Mouse (Mus musculus) hindbrain, embryonic 12.5 days (tissue): ENCODE measurements around the gene Gcc2. TPM values are rescaled to one million over a fixed set of nuclear protein-coding genes. Genes with fewer than 3 reads are reported as not detected.
A peak's percentile ranks its signal among the peaks of the same experiment; 100 is the strongest.
"Not testable (repeated sequence)": the region's sequence is repeated elsewhere in the genome, so short reads cannot be mapped to it uniquely, and the experiment has no call there.

ENCODE experiments used
- ATAC-seq: fragments of 200-750 bp; cut with Nextera tagmentation; 2 replicates; pipeline ENCODE4 v1.8.0; 2017; ENCODE audit warnings: moderate TSS enrichment; ENCODE audit not compliant: low FRiP score
- H3K27ac ChIP-seq: fragments of 300-500 bp; sonication (generic); 2 replicates; pipeline ENCODE4 v1.5.1; 2016; ENCODE audit warnings: mild to moderate bottlenecking
- H3K27me3 ChIP-seq: fragments of 300-500 bp; sonication (generic); 2 replicates; pipeline ENCODE4 v1.6.1; 2016; ENCODE audit warnings: mild to moderate bottlenecking
- H3K36me3 ChIP-seq: fragments of 300-500 bp; sonication (generic); 2 replicates; pipeline ENCODE4 v1.6.1; 2016; ENCODE audit warnings: mild to moderate bottlenecking
- H3K4me1 ChIP-seq: fragments of 300-500 bp; sonication (generic); 2 replicates; pipeline ENCODE4 v1.6.1; 2016
- H3K4me2 ChIP-seq: fragments of 300-500 bp; sonication (generic); replicated peaks from 2 replicates; pipeline ENCODE4 v1.6.1; 2016; ENCODE audit warnings: mild to moderate bottlenecking
- H3K4me3 ChIP-seq: fragments of 300-500 bp; sonication (generic); 2 replicates; pipeline ENCODE4 v1.5.1; 2016; ENCODE audit warnings: mild to moderate bottlenecking
- H3K9ac ChIP-seq: fragments of 300-500 bp; sonication (generic); 2 replicates; pipeline ENCODE4 v1.6.1; 2016; ENCODE audit warnings: mild to moderate bottlenecking, moderate library complexity
- H3K9me3 ChIP-seq: fragments of 300-500 bp; sonication (generic); replicated peaks from 2 replicates; pipeline ENCODE4 v1.6.1; 2016; ENCODE audit warnings: mild to moderate bottlenecking
- WGBS: fragments of 180-500 bp; shearing (Covaris S2); methylation state at CpG from one replicate; pipeline ENCODE4 v1.1.7; 2016; 5-methylcytosine and 5-hydroxymethylcytosine counted together
- polyA plus RNA-seq: library from polyadenylated mRNA; unstranded; fragments of >200 nt; fragmentation: Nextera tagmentation; extraction: Ambion mirVana; gene quantifications from 2 replicates; pipeline ENCODE4 v1.2.1, GENCODE M21; 2016

The Gcc2 gene
- polyA plus RNA-seq, 1 experiment from 2014 or later: 65.1 TPM

GRCm38 (mm10) chr10:58306897-58307296, 51.6 kb downstream of the Gcc2 start:
- no peaks in the 10 kb centered on the region for H3K27me3 ChIP-seq
- no peak overlapping the region for H3K27ac ChIP-seq
- WGBS: 95% methylated on average over 3 of the region's 3 CpGs
- H3K36me3 ChIP-seq: peaks cover 41% of the 10 kb centered on the region
- ATAC-seq: no peak
- no peak overlapping the region for H3K4me3 ChIP-seq
- H3K4me2 ChIP-seq: no peak overlapping the region
- H3K9ac ChIP-seq: no peak overlapping the region
- no peaks in the 10 kb centered on the region for H3K4me1 ChIP-seq
- no peaks in the 10 kb centered on the region for H3K9me3 ChIP-seq

GRCm38 (mm10) chr10:58310791-58311190, 55.5 kb downstream of the Gcc2 start:
- no peak for ATAC-seq
- Histone ChIP-seq H3K9me3 (no peaks in the 10 kb centered on the region), H3K36me3 (peaks cover 56% of the 10 kb centered on the region), H3K4me1 (no peaks in the 10 kb centered on the region), H3K4me3 (no peak overlapping the region), H3K4me2 (no peak overlapping the region), H3K27ac (no peak overlapping the region), H3K9ac (no peak overlapping the region), H3K27me3 (no peaks in the 10 kb centered on the region)
- WGBS: 87% methylated on average over 1 of the region's 1 CpGs

- Histone ChIP-seq H3K4me2 (no peak overlapping the region), H3K27ac (no peak overlapping the region), H3K36me3 (peaks cover 42% of the 10 kb centered on the region), H3K9me3 (no peaks in the 10 kb centered on the region), H3K9ac (no peak overlapping the region), H3K4me3 (no peak overlapping the region), H3K27me3 (no peaks in the 10 kb centered on the region), H3K4me1 (no peaks in the 10 kb centered on the region)
- no peak for ATAC-seq
- WGBS: 96% methylated on average over 5 of the region's 5 CpGs
Measured at GRCm38 (mm10) chr10:58312887-58313286, 57.6 kb downstream of the Gcc2 start.

GRCm38 (mm10) chr10:58320881-58321280, 65.6 kb downstream of the Gcc2 start:
- Histone ChIP-seq H3K27ac (no peak overlapping the region), H3K36me3 (no peaks in the 10 kb centered on the region), H3K4me3 (no peak overlapping the region), H3K9me3 (no peaks in the 10 kb centered on the region), H3K27me3 (no peaks in the 10 kb centered on the region), H3K4me1 (peaks cover 8% of the 10 kb centered on the region), H3K4me2 (no peak overlapping the region), H3K9ac (no peak overlapping the region)
- 83% methylated on average over 3 of the region's 3 CpGs for WGBS
- ATAC-seq: no peak

- H3K4me1 ChIP-seq: peaks cover 15% of the 10 kb centered on the region
- ATAC-seq: no peak
- 39% methylated on average over 6 of the region's 6 CpGs for WGBS
- peak overlapping the region; percentile 64 for H3K27ac ChIP-seq
- H3K9ac ChIP-seq: no peak overlapping the region; the same call in 1 of the 2 replicates
- H3K36me3 ChIP-seq: no peaks in the 10 kb centered on the region
- H3K4me2 ChIP-seq: peak overlapping the region; percentile 59
- no peaks in the 10 kb centered on the region for H3K9me3 ChIP-seq
- no peaks in the 10 kb centered on the region for H3K27me3 ChIP-seq
- H3K4me3 ChIP-seq: peak overlapping the region; percentile 69
Measured at GRCm38 (mm10) chr10:58322361-58323027, 67.2 kb downstream of the Gcc2 start.

GRCm38 (mm10) chr10:58323028-58323991, 68.0 kb downstream of the Gcc2 start, which contains the start of gene Lims1:
Gene Lims1, plus strand, starts transcription at chr10:58323466.
- H3K36me3 ChIP-seq: no peaks in the 10 kb centered on the region
- peak within 1 kb of the TSS; percentile 69 for H3K4me3 ChIP-seq
- H3K27ac ChIP-seq: peak within 1 kb of the TSS; percentile 83
- no peaks in the 10 kb centered on the region for H3K9me3 ChIP-seq
- peak within 1 kb of the TSS; percentile 59 for H3K4me2 ChIP-seq
- peak; percentile 98 for ATAC-seq
- H3K27me3 ChIP-seq: no peaks in the 10 kb centered on the region
- H3K4me1 ChIP-seq: peaks cover 15% of the 10 kb centered on the region
- H3K9ac ChIP-seq: peak within 1 kb of the TSS; percentile 76
- WGBS: under 1% methylated on average over 78 of the region's 86 CpGs

- H3K4me1 ChIP-seq: peaks cover 15% of the 10 kb centered on the region
- no peak overlapping the region for H3K4me3 ChIP-seq
- no peak overlapping the region for H3K9ac ChIP-seq
- WGBS: 53% methylated on average over 3 of the region's 3 CpGs
- no peak overlapping the region for H3K27ac ChIP-seq
- 0 out of 2 replicates have a peak overlapping the region, but pooled peaks have one; percentile 7 for H3K4me2 ChIP-seq
- H3K27me3 ChIP-seq: no peaks in the 10 kb centered on the region
- no peaks in the 10 kb centered on the region for H3K36me3 ChIP-seq
- H3K9me3 ChIP-seq: no peaks in the 10 kb centered on the region
- ATAC-seq: no peak
Measured at GRCm38 (mm10) chr10:58326271-58326670, 71.0 kb downstream of the Gcc2 start.

GRCm38 (mm10) chr10:58327836-58328235, 72.5 kb downstream of the Gcc2 start:
- H3K27me3 ChIP-seq, H3K4me2 ChIP-seq, H3K9ac ChIP-seq, H3K9me3 ChIP-seq, ATAC-seq, H3K4me3 ChIP-seq, H3K36me3 ChIP-seq, H3K27ac ChIP-seq: not testable (repeated sequence)
- H3K4me1 ChIP-seq: peaks cover 15% of the 10 kb centered on the region
- WGBS: 96% methylated on average over 6 of the region's 6 CpGs

- 94% methylated on average over 8 of the region's 8 CpGs for WGBS
- H3K27ac ChIP-seq: no peak overlapping the region
- peaks cover 15% of the 10 kb centered on the region for H3K4me1 ChIP-seq
- no peak overlapping the region for H3K4me2 ChIP-seq
- H3K9me3 ChIP-seq: no peaks in the 10 kb centered on the region
- H3K27me3 ChIP-seq: no peaks in the 10 kb centered on the region
- ATAC-seq: no peak
- no peak overlapping the region for H3K4me3 ChIP-seq
- H3K36me3 ChIP-seq: no peaks in the 10 kb centered on the region
- H3K9ac ChIP-seq: no peak overlapping the region
Measured at GRCm38 (mm10) chr10:58328517-58329108, 73.3 kb downstream of the Gcc2 start.

GRCm38 (mm10) chr10:58330635-58331034, 75.3 kb downstream of the Gcc2 start:
- Histone ChIP-seq H3K27ac (no peak overlapping the region), H3K36me3 (no peaks in the 10 kb centered on the region), H3K9ac (no peak overlapping the region), H3K4me2 (no peak overlapping the region), H3K9me3 (no peaks in the 10 kb centered on the region), H3K4me1 (peaks cover 8% of the 10 kb centered on the region), H3K4me3 (no peak overlapping the region), H3K27me3 (no peaks in the 10 kb centered on the region)
- ATAC-seq: no peak

GRCm38 (mm10) chr10:58331741-58332140, 76.4 kb downstream of the Gcc2 start:
- Histone ChIP-seq H3K4me3 (no peak overlapping the region), H3K9ac (no peak overlapping the region), H3K4me2 (no peak overlapping the region), H3K27ac (no peak overlapping the region), H3K9me3 (no peaks in the 10 kb centered on the region), H3K4me1 (peaks cover under 1% of the 10 kb centered on the region; the same call in 1 of the 2 replicates), H3K27me3 (no peaks in the 10 kb centered on the region), H3K36me3 (no peaks in the 10 kb centered on the region)
- no peak for ATAC-seq

- Histone ChIP-seq H3K36me3 (no peaks in the 10 kb centered on the region), H3K9ac (no peak overlapping the region), H3K27me3 (no peaks in the 10 kb centered on the region), H3K27ac (no peak overlapping the region), H3K4me3 (no peak overlapping the region), H3K4me2 (no peak overlapping the region), H3K9me3 (no peaks in the 10 kb centered on the region), H3K4me1 (no peaks in the 10 kb centered on the region)
- WGBS: 96% methylated on average over 5 of the region's 5 CpGs
- no peak for ATAC-seq
Measured at GRCm38 (mm10) chr10:58333414-58333813, 78.1 kb downstream of the Gcc2 start.
